Mouse (Mus musculus): Measurements from ENCODE around the gene Sord. TPM values are rescaled to one million over a fixed set of nuclear protein-coding genes. Genes with fewer than 3 reads are reported as not detected.
A peak's percentile ranks its signal among the peaks of the same experiment; 100 is the strongest.

The Sord gene
- polyA plus RNA-seq, 1 experiment from 2014 or later = 27.1 TPM

- H3K36me3 ChIP-seq (ENCODE audit: control insufficient read depth, insufficient read depth, low read length) = no peaks in the 10 kb centered on the region
- peaks cover 10% of the 10 kb centered on the region for H3K4me1 ChIP-seq (ENCODE audit: control insufficient read depth, insufficient read depth, low read length)
- 13% methylated on average over 9 of the region's 9 CpGs for WGBS
- no peak overlapping the region for H3K4me3 ChIP-seq (ENCODE audit: low read depth, low read length)
- ATAC-seq (ENCODE audit: low read depth) (no peak), DNase-seq (ENCODE audit: low spot score) (peak; percentile 81)
- peaks cover 84% of the 10 kb centered on the region for H3K27me3 ChIP-seq (replicated peaks; ENCODE audit: control insufficient read depth, insufficient read depth, low read length)
- H3K9me3 ChIP-seq (ENCODE audit: control insufficient read depth, low read length) = no peaks in the 10 kb centered on the region
- H3K27ac ChIP-seq (replicated peaks; ENCODE audit: low read depth, low read length) = no peak overlapping the region
- H3K9ac ChIP-seq (ENCODE audit: low read depth, low read length) = no peak overlapping the region
- H3K4me2 ChIP-seq (ENCODE audit: low read depth, low read length) = peak overlapping the region; percentile 67; the same call in 1 of the 2 replicates
Observed at GRCm38 (mm10) chr2:122302574-122303241, 68.2 kb downstream of the Sord start.

GRCm38 (mm10) chr2:122304544-122304943, 70.0 kb downstream of the Sord start:
- ATAC-seq (ENCODE audit: low read depth) (no peak), DNase-seq (ENCODE audit: low spot score) (no peak)
- H3K4me1 ChIP-seq (ENCODE audit: control insufficient read depth, insufficient read depth, low read length) = peaks cover 10% of the 10 kb centered on the region
- 86% methylated on average over 6 of the region's 6 CpGs for WGBS
- no peak overlapping the region for H3K27ac ChIP-seq (replicated peaks; ENCODE audit: low read depth, low read length)
- no peak overlapping the region for H3K4me2 ChIP-seq (ENCODE audit: low read depth, low read length)
- H3K9ac ChIP-seq (ENCODE audit: low read depth, low read length) = no peak overlapping the region
- H3K9me3 ChIP-seq (ENCODE audit: control insufficient read depth, low read length) = no peaks in the 10 kb centered on the region
- no peaks in the 10 kb centered on the region for H3K36me3 ChIP-seq (ENCODE audit: control insufficient read depth, insufficient read depth, low read length)
- peaks cover 74% of the 10 kb centered on the region for H3K27me3 ChIP-seq (replicated peaks; ENCODE audit: control insufficient read depth, insufficient read depth, low read length)
- no peak overlapping the region for H3K4me3 ChIP-seq (ENCODE audit: low read depth, low read length)

GRCm38 (mm10) chr2:122305097-122305892, 70.7 kb downstream of the Sord start:
- Histone ChIP-seq H3K27ac (replicated peaks; ENCODE audit: low read depth, low read length) (no peak overlapping the region), H3K36me3 (ENCODE audit: control insufficient read depth, insufficient read depth, low read length) (no peaks in the 10 kb centered on the region), H3K4me2 (ENCODE audit: low read depth, low read length) (no peak overlapping the region), H3K4me1 (ENCODE audit: control insufficient read depth, insufficient read depth, low read length) (peaks cover 10% of the 10 kb centered on the region), H3K27me3 (replicated peaks; ENCODE audit: control insufficient read depth, insufficient read depth, low read length) (peaks cover 70% of the 10 kb centered on the region), H3K9ac (ENCODE audit: low read depth, low read length) (no peak overlapping the region), H3K9me3 (ENCODE audit: control insufficient read depth, low read length) (no peaks in the 10 kb centered on the region), H3K4me3 (ENCODE audit: low read depth, low read length) (no peak overlapping the region)
- no peak for DNase-seq (ENCODE audit: low spot score)
- no peak for ATAC-seq (ENCODE audit: low read depth)
- WGBS = 73% methylated on average over 16 of the region's 16 CpGs

- ATAC-seq (ENCODE audit: low read depth) = peak; percentile 42; the same call in 1 of the 2 replicates
- Histone ChIP-seq H3K9ac (ENCODE audit: low read depth, low read length) (no peak overlapping the region), H3K36me3 (ENCODE audit: control insufficient read depth, insufficient read depth, low read length) (no peaks in the 10 kb centered on the region), H3K4me3 (ENCODE audit: low read depth, low read length) (no peak overlapping the region), H3K4me2 (ENCODE audit: low read depth, low read length) (no peak overlapping the region), H3K9me3 (ENCODE audit: control insufficient read depth, low read length) (no peaks in the 10 kb centered on the region), H3K27me3 (replicated peaks; ENCODE audit: control insufficient read depth, insufficient read depth, low read length) (peaks cover 66% of the 10 kb centered on the region), H3K27ac (replicated peaks; ENCODE audit: low read depth, low read length) (no peak overlapping the region), H3K4me1 (ENCODE audit: control insufficient read depth, insufficient read depth, low read length) (peaks cover 6% of the 10 kb centered on the region)
- WGBS = 47% methylated on average over 4 of the region's 4 CpGs
- DNase-seq (ENCODE audit: low spot score) = peak; percentile 74
Observed at GRCm38 (mm10) chr2:122306184-122306583, 71.6 kb downstream of the Sord start.

- DNase-seq (ENCODE audit: low spot score) = no peak
- WGBS = 51% methylated on average over 3 of the region's 3 CpGs
Observed at GRCm38 (mm10) chr2:122309647-122310046, 75.1 kb downstream of the Sord start.

GRCm38 (mm10) chr2:122311561-122311960, 77.0 kb downstream of the Sord start:
- Histone ChIP-seq H3K9ac (ENCODE audit: low read depth, low read length) (no peak overlapping the region), H3K9me3 (ENCODE audit: control insufficient read depth, low read length) (no peaks in the 10 kb centered on the region), H3K27ac (replicated peaks; ENCODE audit: low read depth, low read length) (no peak overlapping the region), H3K27me3 (replicated peaks; ENCODE audit: control insufficient read depth, insufficient read depth, low read length) (peaks cover 60% of the 10 kb centered on the region), H3K36me3 (ENCODE audit: control insufficient read depth, insufficient read depth, low read length) (no peaks in the 10 kb centered on the region), H3K4me3 (ENCODE audit: low read depth, low read length) (no peak overlapping the region), H3K4me1 (ENCODE audit: control insufficient read depth, insufficient read depth, low read length) (peaks cover 8% of the 10 kb centered on the region; the same call in 1 of the 2 replicates), H3K4me2 (ENCODE audit: low read depth, low read length) (no peak overlapping the region)
- DNase-seq (ENCODE audit: low spot score) = no peak
- no peak for ATAC-seq (ENCODE audit: low read depth)
- 61% methylated on average over 2 of the region's 2 CpGs for WGBS

More at GRCm38 (mm10) chr2:122309647-122310046, 75.1 kb downstream of the Sord start:
- Histone ChIP-seq H3K36me3 (ENCODE audit: control insufficient read depth, insufficient read depth, low read length) (no peaks in the 10 kb centered on the region), H3K9me3 (ENCODE audit: control insufficient read depth, low read length) (no peaks in the 10 kb centered on the region), H3K27ac (replicated peaks; ENCODE audit: low read depth, low read length) (no peak overlapping the region), H3K27me3 (replicated peaks; ENCODE audit: control insufficient read depth, insufficient read depth, low read length) (peaks cover 65% of the 10 kb centered on the region), H3K9ac (ENCODE audit: low read depth, low read length) (no peak overlapping the region), H3K4me1 (ENCODE audit: control insufficient read depth, insufficient read depth, low read length) (peaks cover 8% of the 10 kb centered on the region; the same call in 1 of the 2 replicates), H3K4me3 (ENCODE audit: low read depth, low read length) (no peak overlapping the region), H3K4me2 (ENCODE audit: low read depth, low read length) (no peak overlapping the region)
- no peak for ATAC-seq (ENCODE audit: low read depth)

GRCm38 (mm10) chr2:122312722-122313417, 78.3 kb downstream of the Sord start:
- DNase-seq (ENCODE audit: low spot score) (peak; percentile 77), ATAC-seq (ENCODE audit: low read depth) (peak; percentile 47; the same call in 1 of the 2 replicates)
- Histone ChIP-seq H3K4me2 (ENCODE audit: low read depth, low read length) (peak overlapping the region; percentile 61), H3K9me3 (ENCODE audit: control insufficient read depth, low read length) (no peaks in the 10 kb centered on the region), H3K9ac (ENCODE audit: low read depth, low read length) (no peak overlapping the region), H3K36me3 (ENCODE audit: control insufficient read depth, insufficient read depth, low read length) (no peaks in the 10 kb centered on the region), H3K4me1 (ENCODE audit: control insufficient read depth, insufficient read depth, low read length) (peaks cover 8% of the 10 kb centered on the region; the same call in 1 of the 2 replicates), H3K27me3 (replicated peaks; ENCODE audit: control insufficient read depth, insufficient read depth, low read length) (peaks cover 56% of the 10 kb centered on the region), H3K4me3 (ENCODE audit: low read depth, low read length) (peak overlapping the region; percentile 32), H3K27ac (replicated peaks; ENCODE audit: low read depth, low read length) (no peak overlapping the region)
- 3% methylated on average over 27 of the region's 27 CpGs for WGBS

- ATAC-seq (ENCODE audit: low read depth) = peak; percentile 41; the same call in 1 of the 2 replicates
- Histone ChIP-seq H3K4me2 (ENCODE audit: low read depth, low read length) (peak within 1 kb of the TSS; percentile 61), H3K9ac (ENCODE audit: low read depth, low read length) (peak within 1 kb of the TSS; percentile 25; the same call in 1 of the 2 replicates), H3K9me3 (ENCODE audit: control insufficient read depth, low read length) (no peaks in the 10 kb centered on the region), H3K27ac (replicated peaks; ENCODE audit: low read depth, low read length) (no peak within 1 kb of the TSS), H3K4me1 (ENCODE audit: control insufficient read depth, insufficient read depth, low read length) (peaks cover 8% of the 10 kb centered on the region; the same call in 1 of the 2 replicates), H3K36me3 (ENCODE audit: control insufficient read depth, insufficient read depth, low read length) (no peaks in the 10 kb centered on the region), H3K27me3 (replicated peaks; ENCODE audit: control insufficient read depth, insufficient read depth, low read length) (peaks cover 53% of the 10 kb centered on the region), H3K4me3 (ENCODE audit: low read depth, low read length) (peak within 1 kb of the TSS; percentile 32)
- WGBS = under 1% methylated on average over 24 of the region's 24 CpGs
- no peak for DNase-seq (ENCODE audit: low spot score)
Observed at GRCm38 (mm10) chr2:122313536-122313935, 79.0 kb downstream of the Sord start, which contains the start of gene Duoxa1. Duoxa1 (minus strand) TSS chr2:122313730.

Data from embryonic facial prominence, embryonic 14.5 days (tissue).